Mouse (Mus musculus): ENCODE data around the gene Mrps6. TPM values are rescaled to one million over a fixed set of nuclear protein-coding genes. Genes with fewer than 3 reads are reported as not detected.

Gene Mrps6
- total RNA-seq, 1 experiment from 2014 or later: 10.6 TPM

GRCm38 (mm10) chr16:92148367-92148728 lies 90.3 kb downstream of the Mrps6 start:
- no peak for ATAC-seq (ENCODE audit: extremely low read depth, insufficient number of reproducible peaks, low FRiP score, poor library complexity, severe bottlenecking)

GRCm38 (mm10) chr16:92150975-92151374 lies 92.9 kb downstream of the Mrps6 start:
- ATAC-seq (ENCODE audit: extremely low read depth, insufficient number of reproducible peaks, low FRiP score, poor library complexity, severe bottlenecking): no peak

- no peak for ATAC-seq (ENCODE audit: extremely low read depth, insufficient number of reproducible peaks, low FRiP score, poor library complexity, severe bottlenecking)
Observed at GRCm38 (mm10) chr16:92158021-92158455, 100.0 kb downstream of the Mrps6 start.

GRCm38 (mm10) chr16:92158461-92159091 lies 100.5 kb downstream of the Mrps6 start:
- ATAC-seq (ENCODE audit: extremely low read depth, insufficient number of reproducible peaks, low FRiP score, poor library complexity, severe bottlenecking): no peak

- no peak for ATAC-seq (ENCODE audit: extremely low read depth, insufficient number of reproducible peaks, low FRiP score, poor library complexity, severe bottlenecking)
Observed at GRCm38 (mm10) chr16:92159114-92159513, 101.0 kb downstream of the Mrps6 start.

Other genes with a start within 250 kb of the Mrps6 start
- gene Gm49711, start within 50 bp of the Mrps6 start, total RNA-seq (2017): not detected in 2 replicates
- 2.8 and 4.4 TPM in 2 replicates for gene Slc5a3, start 52 bp downstream of the Mrps6 start, total RNA-seq (2017)
- not detected in 2 replicates for gene Kcne2, start 234.1 kb downstream of the Mrps6 start, total RNA-seq (2017)
- gene Smim11, start 243.0 kb downstream of the Mrps6 start, total RNA-seq (2017): 41.3 and 60.4 TPM in 2 replicates

Measured in neutrophil, adult 5-6 weeks (primary cell).